Mouse (Mus musculus) lung, adult 2 months (tissue): ENCODE results near the gene Tns3. TPM values are rescaled to one million over a fixed set of nuclear protein-coding genes. Genes with fewer than 3 reads are reported as not detected.

ENCODE experiments used
- DNase-seq: peaks from one replicate; pipeline ENCODE4 v3.0.0; 2022
- H3K4me1 ChIP-seq: fragments of 200-500 bp; 2 replicates; pipeline ENCODE4 v1.6.1; 2011; ENCODE audit warnings: low read length; ENCODE audit not compliant: control insufficient read depth, insufficient read depth
- H3K4me3 ChIP-seq: fragments of 200-500 bp; replicated peaks from 2 replicates; pipeline ENCODE3; 2011; ENCODE audit warnings: low read depth, mild to moderate bottlenecking, control low read depth, low read length; ENCODE audit errors: extremely low read depth
- CTCF ChIP-seq: fragments of 200-500 bp; IDR thresholded peaks from 2 replicates; pipeline ENCODE4 v1.5.1; 2011; ENCODE audit warnings: mild to moderate bottlenecking, low read length, control low read depth; ENCODE audit not compliant: insufficient read depth
- POLR2A ChIP-seq: fragments of 200-500 bp; IDR thresholded peaks from 2 replicates; pipeline ENCODE4 v1.6.1; 2011; ENCODE audit warnings: low read depth, mild to moderate bottlenecking, control low read depth, low read length, borderline replicate concordance; ENCODE audit errors: extremely low read depth
- WGBS: fragments of 180-500 bp; shearing (Covaris S2); methylation state at CpG from one replicate; pipeline ENCODE4 v1.1.7; 2018; 5-methylcytosine and 5-hydroxymethylcytosine counted together
- polyA plus RNA-seq: library from polyadenylated mRNA; depleted of rRNA; stranded (reverse); fragments of >200 nt; gene quantifications from 2 replicates; pipeline ENCODE4 v1.2.3, GENCODE M21; 2012

Tns3 gene
- polyA plus RNA-seq, 1 experiment: 160 TPM

DNA sequence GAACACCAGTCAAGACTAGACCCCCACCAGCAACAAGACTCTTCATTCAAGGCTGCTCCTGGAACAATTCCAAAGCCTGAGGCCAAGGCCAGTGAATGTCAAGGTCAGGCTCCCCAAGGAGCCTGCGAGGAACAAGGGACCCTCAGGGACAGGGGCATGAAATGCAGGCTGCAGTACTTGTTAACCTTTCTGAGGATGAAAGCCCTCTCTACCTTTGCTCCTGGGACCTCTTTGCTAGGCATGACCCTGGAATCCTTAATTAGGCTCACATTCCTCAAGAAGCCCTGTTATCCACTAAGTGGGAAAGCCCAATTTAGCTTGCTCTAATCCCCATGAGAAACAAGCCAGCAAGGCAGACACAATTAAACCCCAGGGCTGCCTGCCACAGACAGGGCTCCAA is 79.4 kb downstream of the Tns3 start:
- TF ChIP-seq POLR2A: no peak
- no peak for TF ChIP-seq CTCF
- 70% methylated on average over 1 of the region's 1 CpGs for WGBS
- DNase-seq: no peak
- Histone ChIP-seq H3K4me1 (peaks cover 11% of the 10 kb centered on the region), H3K4me3 (no peak overlapping the region)

DNA sequence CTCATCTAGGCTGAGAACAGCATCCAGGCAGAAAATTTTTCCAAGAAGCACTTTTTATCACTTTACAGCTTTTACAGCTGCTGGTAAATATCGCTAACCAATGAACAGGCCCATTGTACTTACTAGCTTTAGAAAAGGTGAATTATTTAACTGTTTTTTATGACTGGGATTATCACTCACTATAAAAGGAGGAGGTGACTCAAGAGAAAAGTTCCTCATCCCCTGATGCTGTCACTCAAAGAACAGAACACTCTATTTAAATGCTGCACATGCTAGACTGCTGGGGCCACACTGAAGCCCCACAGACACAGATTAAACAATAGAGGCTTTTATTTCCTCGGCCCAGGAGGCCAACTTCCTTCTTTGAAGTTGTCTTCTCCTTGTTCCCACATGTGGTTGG is 80.0 kb downstream of the Tns3 start:
- TF ChIP-seq CTCF (no peak), POLR2A (no peak)
- Histone ChIP-seq H3K4me1 (peaks cover 5% of the 10 kb centered on the region), H3K4me3 (no peak overlapping the region)
- 68% methylated on average over 2 of the region's 2 CpGs for WGBS
- DNase-seq: no peak

DNA sequence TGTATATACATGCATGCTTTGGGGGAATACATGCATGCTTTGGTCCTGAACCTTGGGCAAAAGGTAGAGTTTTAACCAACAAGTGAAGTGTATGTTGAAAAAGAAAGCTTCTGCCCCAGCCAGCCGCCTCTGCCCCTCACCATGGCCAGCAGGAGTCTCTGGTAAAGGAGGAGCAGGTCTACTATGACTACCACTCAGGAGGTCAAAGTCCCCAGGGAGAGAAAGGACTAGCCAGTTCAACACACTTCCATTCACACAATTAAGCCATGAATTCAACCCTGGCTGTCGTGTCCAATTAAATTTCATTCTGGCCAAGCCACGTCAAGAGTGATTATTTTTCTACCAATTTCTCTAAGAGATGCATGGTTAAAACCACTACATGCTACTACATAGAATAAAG is 81.2 kb downstream of the Tns3 start:
- no peak overlapping the region for H3K4me3 ChIP-seq
- no peak for TF ChIP-seq CTCF
- TF ChIP-seq POLR2A: no peak
- peaks cover 4% of the 10 kb centered on the region; the same call in 1 of the 2 replicates for H3K4me1 ChIP-seq
- WGBS: 87% methylated on average over 3 of the region's 3 CpGs
- DNase-seq: no peak

DNA sequence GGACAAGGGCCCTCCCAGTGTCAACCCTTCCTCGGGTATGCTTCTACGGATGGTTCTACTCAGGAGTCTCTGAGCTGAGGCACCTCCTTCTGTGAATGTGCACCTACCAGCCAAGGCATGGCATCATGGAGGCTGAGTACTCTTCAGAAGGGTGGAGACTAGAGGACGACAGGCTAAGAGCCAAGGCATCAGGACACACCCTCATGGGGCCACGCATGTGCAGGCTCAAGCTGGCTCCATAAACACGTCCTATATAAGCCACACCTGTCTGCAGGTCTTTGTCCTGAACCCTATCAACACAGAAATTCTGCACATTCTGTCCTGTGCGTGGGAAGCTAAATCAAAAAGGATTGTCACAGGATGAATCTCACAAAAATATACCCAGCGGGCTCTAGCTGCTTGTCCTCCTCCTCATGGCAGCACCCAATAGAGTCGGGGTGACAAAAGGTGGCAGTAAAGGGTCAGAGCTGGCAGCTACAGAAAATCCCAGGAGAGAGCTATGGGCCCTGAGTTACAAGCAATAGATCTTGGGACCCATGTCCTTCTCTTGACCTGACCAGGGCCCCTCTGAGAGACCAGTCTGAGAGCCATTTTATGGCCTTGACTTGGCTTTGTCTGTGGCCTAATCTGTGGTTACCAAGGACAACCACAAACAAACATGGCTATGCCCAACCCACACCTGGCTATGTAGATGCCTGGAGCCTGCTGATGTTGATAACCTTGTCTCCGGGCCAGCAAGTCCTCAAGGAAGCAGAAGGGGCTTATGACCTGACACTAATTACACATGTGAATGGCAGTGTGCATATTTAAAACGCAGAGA is 82.0 kb downstream of the Tns3 start:
- DNase-seq: peak; percentile 36
- H3K4me1 ChIP-seq: peaks cover 4% of the 10 kb centered on the region; the same call in 1 of the 2 replicates
- H3K4me3 ChIP-seq: no peak overlapping the region
- WGBS: 67% methylated on average over 10 of the region's 10 CpGs
- no peak for TF ChIP-seq POLR2A
- TF ChIP-seq CTCF: no peak

DNA sequence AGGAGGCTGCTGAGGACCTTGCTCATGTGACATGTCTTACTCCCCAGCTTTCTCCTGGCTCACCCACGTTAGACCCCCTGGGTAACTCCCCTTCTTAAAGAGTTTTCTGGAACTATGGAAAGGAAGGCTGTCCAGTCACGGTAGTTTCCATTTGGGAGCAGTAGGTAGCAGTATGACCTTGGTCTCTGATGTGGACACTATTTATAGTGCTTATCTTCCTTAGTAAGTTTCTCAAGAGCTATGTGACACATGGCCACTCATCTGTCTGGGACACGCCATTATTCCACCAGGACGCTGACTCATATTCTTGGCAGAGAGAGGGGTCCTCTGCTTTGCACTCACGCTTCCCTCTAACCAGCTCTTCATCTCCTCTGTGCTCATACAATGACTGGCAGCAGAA is 84.5 kb downstream of the Tns3 start:
- Histone ChIP-seq H3K4me1 (no peaks in the 10 kb centered on the region), H3K4me3 (no peak overlapping the region)
- WGBS: 16% methylated on average over 5 of the region's 5 CpGs
- no peak for TF ChIP-seq POLR2A
- no peak for TF ChIP-seq CTCF
- no peak for DNase-seq

DNA sequence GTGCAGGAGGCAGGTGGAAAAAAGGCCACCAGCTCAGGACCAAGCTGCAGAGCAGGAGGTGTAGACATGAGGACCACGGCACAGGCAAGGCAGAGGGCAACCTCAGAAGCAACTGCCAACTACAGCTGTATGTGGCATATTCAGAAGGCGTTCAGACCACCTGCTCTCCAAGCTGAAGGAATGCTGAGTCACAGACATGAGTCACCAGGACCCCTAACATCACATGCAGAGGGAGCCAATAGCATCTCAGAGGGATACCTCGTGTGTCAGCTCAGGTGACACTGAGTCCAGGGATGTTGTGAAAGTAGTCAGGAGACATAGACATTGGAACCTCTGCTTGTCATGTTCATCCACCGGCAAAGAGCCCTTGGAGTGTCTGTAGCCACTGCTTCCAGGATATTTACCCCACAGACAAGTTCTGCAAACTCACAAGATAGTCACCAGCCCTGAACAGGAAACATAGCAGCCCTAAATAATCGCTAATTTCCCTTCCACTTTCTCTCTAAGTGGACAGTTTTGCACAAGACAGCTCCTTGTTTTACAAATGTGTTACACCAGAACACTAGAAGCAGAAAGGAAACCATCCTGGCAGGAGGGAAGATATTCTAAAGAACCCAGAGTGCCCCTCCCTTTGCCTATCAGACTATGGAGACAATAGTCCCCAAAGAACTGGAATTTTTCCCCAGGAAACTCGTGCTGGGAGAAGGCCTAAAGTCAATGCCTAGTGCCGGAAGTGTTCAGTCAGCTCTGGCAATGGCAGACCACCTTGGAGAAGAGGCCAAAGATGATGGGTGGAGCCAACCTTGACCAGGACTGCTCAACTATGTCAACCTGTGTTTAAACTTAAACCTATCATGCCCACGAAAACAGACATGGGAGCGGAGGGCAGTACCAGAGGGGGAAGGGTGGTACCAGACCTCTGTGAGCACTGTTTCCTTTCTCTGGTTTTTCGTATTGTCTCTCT is 88.8 kb downstream of the Tns3 start:
- no peak for TF ChIP-seq POLR2A
- no peak for TF ChIP-seq CTCF
- H3K4me1 ChIP-seq: no peaks in the 10 kb centered on the region
- no peak for DNase-seq
- H3K4me3 ChIP-seq: no peak overlapping the region
- 56% methylated on average over 10 of the region's 10 CpGs for WGBS

DNA sequence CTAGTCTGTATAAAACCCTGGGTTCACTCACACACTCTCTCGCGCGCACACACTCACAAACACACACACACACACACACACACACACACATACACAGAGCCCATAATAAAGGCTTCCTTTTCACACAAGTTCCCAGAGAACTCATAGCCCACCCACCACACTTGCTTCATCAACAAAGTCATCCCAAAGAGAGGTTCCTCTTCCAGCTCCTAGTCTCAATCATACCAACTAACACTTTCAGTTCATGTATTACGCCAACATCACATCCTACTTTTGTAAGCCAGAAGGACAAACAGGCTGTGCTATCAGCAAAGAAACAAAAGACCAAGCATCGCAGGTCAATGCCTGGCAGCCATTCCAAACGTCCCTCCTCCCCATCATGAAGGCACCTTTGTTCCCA is 89.8 kb downstream of the Tns3 start:
- Histone ChIP-seq H3K4me1 (no peaks in the 10 kb centered on the region), H3K4me3 (no peak overlapping the region)
- 77% methylated on average over 6 of the region's 6 CpGs for WGBS
- DNase-seq: no peak
- TF ChIP-seq CTCF: no peak
- no peak for TF ChIP-seq POLR2A

DNA sequence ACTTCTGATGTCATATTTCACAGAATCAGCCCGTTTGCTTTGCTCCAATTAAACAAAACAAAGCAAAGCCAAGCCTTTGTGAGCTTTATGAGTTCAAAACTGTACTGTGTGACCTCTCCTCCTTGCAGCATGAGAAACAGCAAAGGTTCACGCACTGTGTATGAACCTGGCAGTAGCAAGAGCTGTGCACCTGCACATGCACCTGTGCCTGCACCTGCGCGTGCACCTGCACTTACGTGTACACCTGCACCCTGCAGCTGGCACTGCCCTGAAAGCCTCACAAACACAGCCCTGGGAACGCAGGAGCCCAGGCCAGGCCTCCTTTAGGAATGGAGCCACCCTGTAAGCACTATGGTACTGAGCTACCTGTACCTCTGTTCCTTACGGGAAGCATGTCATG is 91.6 kb downstream of the Tns3 start:
- WGBS: 79% methylated on average over 7 of the region's 7 CpGs
- no peaks in the 10 kb centered on the region for H3K4me1 ChIP-seq
- TF ChIP-seq POLR2A: no peak
- TF ChIP-seq CTCF: no peak
- no peak overlapping the region for H3K4me3 ChIP-seq
- no peak for DNase-seq

DNA sequence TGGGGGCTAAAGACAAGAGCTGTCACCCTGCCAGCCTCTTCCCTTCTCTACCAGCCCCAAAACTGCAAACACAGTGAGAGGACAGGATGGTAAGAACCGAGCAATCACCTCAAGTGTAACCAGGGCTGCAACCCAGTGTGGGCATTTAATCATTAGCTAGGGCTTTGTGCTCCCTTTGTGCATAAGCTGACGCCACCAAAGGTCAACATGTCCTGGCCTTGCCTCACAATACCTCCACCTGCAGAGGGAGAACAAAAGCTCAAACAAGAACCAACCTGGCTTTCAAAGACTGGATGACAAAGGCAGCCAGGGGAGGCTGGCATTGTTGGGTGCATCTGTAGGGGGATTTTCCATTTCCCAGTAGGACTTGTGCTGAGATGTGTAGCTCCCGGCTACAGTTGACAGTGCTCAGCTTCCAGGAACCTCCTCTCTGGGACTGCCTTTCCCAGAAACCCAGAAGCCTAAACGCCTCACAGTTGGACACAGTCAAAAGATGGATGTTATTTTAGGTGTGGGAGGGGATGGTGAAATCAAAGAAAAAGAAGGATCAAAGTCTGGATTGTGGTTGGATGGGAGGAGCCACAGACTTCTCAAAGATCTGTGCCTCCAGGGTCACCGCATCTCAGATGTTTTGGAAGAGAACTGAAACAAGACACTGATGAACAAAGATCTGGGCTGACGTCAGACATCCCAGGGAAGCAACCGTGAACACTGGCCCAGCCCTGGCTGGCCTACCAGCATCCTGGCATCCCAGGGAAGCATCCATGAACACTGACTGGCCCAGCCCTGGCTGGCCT is 94.9 kb downstream of the Tns3 start:
- DNase-seq: no peak
- Histone ChIP-seq H3K4me1 (no peaks in the 10 kb centered on the region), H3K4me3 (no peak overlapping the region)
- no peak for TF ChIP-seq CTCF
- no peak for TF ChIP-seq POLR2A
- WGBS: 53% methylated on average over 7 of the region's 7 CpGs
